Mouse (Mus musculus): ENCODE results near the gene Gm17622. TPM values are rescaled to one million over a fixed set of nuclear protein-coding genes. Genes with fewer than 3 reads are reported as not detected.

Gm17622 gene
- not detected for polyA plus RNA-seq (2014; fragmentation: Illumina TruSeq; extraction: RNeasy Lipid Tissue Mini Kit (QIAGEN cat#74804))

DNA sequence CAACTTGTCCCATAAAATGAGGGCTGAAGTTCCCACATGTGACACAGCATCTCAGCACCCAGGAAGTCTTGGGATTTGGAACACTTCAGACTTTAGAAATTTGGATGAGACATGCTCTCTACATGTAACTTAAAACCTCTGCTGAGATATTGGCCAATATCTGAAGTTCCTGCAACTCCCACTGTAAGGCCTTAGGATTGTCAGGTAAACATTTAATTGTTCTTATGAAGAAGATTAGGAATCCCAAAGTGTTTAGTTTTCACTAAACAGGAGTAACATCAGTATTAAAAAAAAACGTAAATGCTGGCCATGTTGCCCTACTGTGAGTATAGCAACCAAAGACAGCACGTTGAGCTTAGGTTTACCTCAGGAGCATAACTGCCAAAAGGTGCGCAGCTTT lies at the start of gene Gm17622:
TSS of gene Gm17622 (plus strand) at position 301 of the 400 bp plus-strand sequence.

DNA sequence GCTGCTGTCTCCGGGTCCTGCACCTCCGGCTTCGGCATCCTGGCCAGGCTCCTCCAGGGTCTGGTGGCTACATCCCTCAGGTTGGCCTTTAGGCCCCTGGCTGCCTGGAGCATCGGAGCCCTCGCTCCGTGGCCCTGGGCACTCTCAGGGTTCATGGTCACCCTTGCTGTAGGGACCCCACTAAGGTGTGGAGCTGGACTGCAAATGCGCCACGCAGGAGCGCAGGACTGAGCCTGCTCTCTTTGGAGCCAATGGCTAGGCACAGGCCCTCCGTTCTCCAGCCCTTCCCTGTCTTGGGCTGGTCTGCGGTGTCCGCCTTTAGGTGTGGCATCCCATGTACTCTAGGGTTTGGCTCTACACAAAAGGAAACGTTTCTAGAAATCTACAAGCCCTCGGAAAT lies 19.6 kb upstream of the Gm17622 start, which contains the start of gene Ankdd1b:
TSS of gene Ankdd1b (minus strand) at position 242 of the 400 bp plus-strand sequence.

Other genes with a start within 250 kb of the Gm17622 start
- gene Poc5, start 102.4 kb upstream of the Gm17622 start, polyA plus RNA-seq (2014; fragmentation: Illumina TruSeq; extraction: RNeasy Lipid Tissue Mini Kit (QIAGEN cat#74804)), result 15.1 TPM
- gene Ankdd1b, start 19.5 kb upstream of the Gm17622 start, polyA plus RNA-seq (2014; fragmentation: Illumina TruSeq; extraction: RNeasy Lipid Tissue Mini Kit (QIAGEN cat#74804)), result 0.57 TPM
- 25.5 TPM for gene Polk, start 51.8 kb downstream of the Gm17622 start, polyA plus RNA-seq (2014; fragmentation: Illumina TruSeq; extraction: RNeasy Lipid Tissue Mini Kit (QIAGEN cat#74804))
- 127 TPM for gene Col4a3bp, start 51.9 kb downstream of the Gm17622 start, polyA plus RNA-seq (2014; fragmentation: Illumina TruSeq; extraction: RNeasy Lipid Tissue Mini Kit (QIAGEN cat#74804))
- gene Hmgcr, start 180.2 kb downstream of the Gm17622 start, polyA plus RNA-seq (2014; fragmentation: Illumina TruSeq; extraction: RNeasy Lipid Tissue Mini Kit (QIAGEN cat#74804)), result 32.7 TPM